Mouse (Mus musculus): Measurements from ENCODE around the gene Ccdc78. TPM values are rescaled to one million over a fixed set of nuclear protein-coding genes. Genes with fewer than 3 reads are reported as not detected.

The Ccdc78 gene
- polyA plus RNA-seq, 1 experiment from 2014 or later: 0.69 TPM

GRCm38 (mm10) chr17:25839455-25840235, 53.3 kb downstream of the Ccdc78 start:
- H3K4me2 ChIP-seq: no peak overlapping the region
- no peaks in the 10 kb centered on the region for H3K9me3 ChIP-seq
- H3K36me3 ChIP-seq (replicated peaks): peaks cover 57% of the 10 kb centered on the region
- H3K27me3 ChIP-seq: no peaks in the 10 kb centered on the region
- 89% methylated on average over 14 of the region's 14 CpGs for WGBS
- no peak for ATAC-seq (ENCODE audit: low FRiP score)
- no peak overlapping the region for H3K27ac ChIP-seq
- peaks cover 52% of the 10 kb centered on the region for H3K4me1 ChIP-seq
- no peak overlapping the region for H3K4me3 ChIP-seq (replicated peaks)
- H3K9ac ChIP-seq: no peak overlapping the region

Small RNA genes within 50 kb of the gene (microRNA-seq; reads per million reads assigned to microRNA genes)
- gene Gm25083 (not detected), gene Mir3082 (not detected), gene Mir6966 (0.73 reads per million)

Other genes with a start within 250 kb of the Ccdc78 start
- 10.3 and 15.1 TPM in 2 replicates for gene Sox8, start 215.9 kb upstream of the Ccdc78 start, polyA plus RNA-seq (2016; fragmentation: Nextera tagmentation; extraction: Ambion mirVana)
- 17.8 and 21.0 TPM in 2 replicates for gene Lmf1, start 207.5 kb upstream of the Ccdc78 start, polyA plus RNA-seq (2016; fragmentation: Nextera tagmentation; extraction: Ambion mirVana)
- gene Gng13, start 69.4 kb upstream of the Ccdc78 start, polyA plus RNA-seq (2016; fragmentation: Nextera tagmentation; extraction: Ambion mirVana): 1.7 and 1.9 TPM in 2 replicates
- 39.6 and 41.8 TPM in 2 replicates for gene Chtf18, start 59.2 kb upstream of the Ccdc78 start, polyA plus RNA-seq (2016; fragmentation: Nextera tagmentation; extraction: Ambion mirVana)
- gene Rpusd1, start 58.9 kb upstream of the Ccdc78 start, polyA plus RNA-seq (2016; fragmentation: Nextera tagmentation; extraction: Ambion mirVana): 18.0 and 19.6 TPM in 2 replicates
- gene Mslnl, start 50.5 kb upstream of the Ccdc78 start, polyA plus RNA-seq (2016; fragmentation: Nextera tagmentation; extraction: Ambion mirVana): 0.18 TPM in 1 of 2 replicates, not detected in the other
- gene Msln, start 32.2 kb upstream of the Ccdc78 start, polyA plus RNA-seq (2016; fragmentation: Nextera tagmentation; extraction: Ambion mirVana): 0.28 and 0.50 TPM in 2 replicates
- gene Narfl, start 12.8 kb upstream of the Ccdc78 start, polyA plus RNA-seq (2016; fragmentation: Nextera tagmentation; extraction: Ambion mirVana): 25.6 and 26.0 TPM in 2 replicates
- 99.1 and 100 TPM in 2 replicates for gene Haghl, start 907 bp upstream of the Ccdc78 start, polyA plus RNA-seq (2016; fragmentation: Nextera tagmentation; extraction: Ambion mirVana)
- 76.7 and 80.8 TPM in 2 replicates for gene Fam173a, start 6.3 kb downstream of the Ccdc78 start, polyA plus RNA-seq (2016; fragmentation: Nextera tagmentation; extraction: Ambion mirVana)
- gene AC134908.4, start 9.1 kb downstream of the Ccdc78 start, polyA plus RNA-seq (2016; fragmentation: Nextera tagmentation; extraction: Ambion mirVana): not detected in 2 replicates
- gene Metrn, start 10.6 kb downstream of the Ccdc78 start, polyA plus RNA-seq (2016; fragmentation: Nextera tagmentation; extraction: Ambion mirVana): 61.2 and 79.6 TPM in 2 replicates
- 21.0 and 23.7 TPM in 2 replicates for gene Fbxl16, start 22.5 kb downstream of the Ccdc78 start, polyA plus RNA-seq (2016; fragmentation: Nextera tagmentation; extraction: Ambion mirVana)
- gene Wdr24, start 37.0 kb downstream of the Ccdc78 start, polyA plus RNA-seq (2016; fragmentation: Nextera tagmentation; extraction: Ambion mirVana): 27.8 and 28.2 TPM in 2 replicates
- gene Jmjd8, start 42.3 kb downstream of the Ccdc78 start, polyA plus RNA-seq (2016; fragmentation: Nextera tagmentation; extraction: Ambion mirVana): 65.7 and 69.5 TPM in 2 replicates
- gene Stub1, start 46.8 kb downstream of the Ccdc78 start, polyA plus RNA-seq (2016; fragmentation: Nextera tagmentation; extraction: Ambion mirVana): 284 and 288 TPM in 2 replicates
- gene Rhbdl1, start 50.7 kb downstream of the Ccdc78 start, polyA plus RNA-seq (2016; fragmentation: Nextera tagmentation; extraction: Ambion mirVana): 5.0 and 5.7 TPM in 2 replicates
- 2.5 and 3.3 TPM in 2 replicates for gene Gm20683, start 55.2 kb downstream of the Ccdc78 start, polyA plus RNA-seq (2016; fragmentation: Nextera tagmentation; extraction: Ambion mirVana)
- 20.9 and 23.4 TPM in 2 replicates for gene Rhot2, start 58.3 kb downstream of the Ccdc78 start, polyA plus RNA-seq (2016; fragmentation: Nextera tagmentation; extraction: Ambion mirVana)
- 38.2 and 41.1 TPM in 2 replicates for gene Wdr90, start 74.9 kb downstream of the Ccdc78 start, polyA plus RNA-seq (2016; fragmentation: Nextera tagmentation; extraction: Ambion mirVana)
- gene Mcrip2, start 82.2 kb downstream of the Ccdc78 start, polyA plus RNA-seq (2016; fragmentation: Nextera tagmentation; extraction: Ambion mirVana): 7.7 and 9.8 TPM in 2 replicates
- gene Mettl26, start 88.5 kb downstream of the Ccdc78 start, polyA plus RNA-seq (2016; fragmentation: Nextera tagmentation; extraction: Ambion mirVana): 51.6 and 55.5 TPM in 2 replicates
- gene Wfikkn1, start 94.3 kb downstream of the Ccdc78 start, polyA plus RNA-seq (2016; fragmentation: Nextera tagmentation; extraction: Ambion mirVana): 0.66 and 0.79 TPM in 2 replicates
- 35.1 and 36.5 TPM in 2 replicates for gene Rab40c, start 133.1 kb downstream of the Ccdc78 start, polyA plus RNA-seq (2016; fragmentation: Nextera tagmentation; extraction: Ambion mirVana)
- gene Pigq, start 158.4 kb downstream of the Ccdc78 start, polyA plus RNA-seq (2016; fragmentation: Nextera tagmentation; extraction: Ambion mirVana): 51.4 and 53.0 TPM in 2 replicates
- 0.09 and 0.72 TPM in 2 replicates for gene Nhlrc4, start 158.4 kb downstream of the Ccdc78 start, polyA plus RNA-seq (2016; fragmentation: Nextera tagmentation; extraction: Ambion mirVana)
- gene A930017K11Rik, start 166.0 kb downstream of the Ccdc78 start, polyA plus RNA-seq (2016; fragmentation: Nextera tagmentation; extraction: Ambion mirVana): 0.08 and 0.13 TPM in 2 replicates
- gene Capn15, start 199.2 kb downstream of the Ccdc78 start, polyA plus RNA-seq (2016; fragmentation: Nextera tagmentation; extraction: Ambion mirVana): 30.6 and 31.7 TPM in 2 replicates

Data from forebrain, embryonic 12.5 days (tissue).